Mouse (Mus musculus) lung, postnatal 0 days (tissue): Measurements from ENCODE around the gene Drd5. TPM values are rescaled to one million over a fixed set of nuclear protein-coding genes. Genes with fewer than 3 reads are reported as not detected.

Source experiments
- ATAC-seq: fragments of 200-750 bp; cut with Nextera tagmentation; 2 replicates; pipeline ENCODE4 v1.8.0; 2017; ENCODE audit warnings: moderate library complexity
- DNase-seq: peaks from one replicate; pipeline ENCODE4 v3.0.0-alpha.2; 2016; ENCODE audit warnings: low spot score
- H3K27ac ChIP-seq: fragments of 300-500 bp; sonication (generic); 2 replicates; pipeline ENCODE4 v1.5.1; 2014; ENCODE audit warnings: antibody characterized with exemption, mild to moderate bottlenecking, low read length, mixed read lengths
- H3K27me3 ChIP-seq: fragments of 300-500 bp; sonication (generic); replicated peaks from 2 replicates; pipeline ENCODE4 v1.6.1; 2014; ENCODE audit warnings: low read length, mixed read lengths; ENCODE audit not compliant: insufficient read depth
- H3K36me3 ChIP-seq: fragments of 300-500 bp; sonication (generic); 2 replicates; pipeline ENCODE4 v1.6.1; 2014; ENCODE audit warnings: low read length, mixed read lengths; ENCODE audit not compliant: insufficient read depth
- H3K4me1 ChIP-seq: fragments of 300-500 bp; sonication (generic); 2 replicates; pipeline ENCODE4 v1.6.1; 2014; ENCODE audit warnings: antibody characterized with exemption, low read depth, low read length, mixed read lengths; ENCODE audit not compliant: insufficient read depth
- H3K4me2 ChIP-seq: fragments of 300-500 bp; sonication (generic); replicated peaks from 2 replicates; pipeline ENCODE4 v1.6.1; 2014; ENCODE audit warnings: low read depth, mild to moderate bottlenecking, low read length, moderate library complexity, mixed read lengths
- H3K4me3 ChIP-seq: fragments of 300-500 bp; sonication (generic); 2 replicates; pipeline ENCODE4 v1.5.1; 2014; ENCODE audit warnings: low read depth, low read length
- H3K9ac ChIP-seq: fragments of 300-500 bp; sonication (generic); replicated peaks from 2 replicates; pipeline ENCODE4 v1.6.1; 2014; ENCODE audit warnings: low read depth, mild to moderate bottlenecking
- H3K9me3 ChIP-seq: fragments of 300-500 bp; sonication (generic); 2 replicates; pipeline ENCODE4 v1.6.1; 2016; ENCODE audit warnings: low read length, mixed read lengths
- CTCF ChIP-seq: IDR thresholded peaks from 2 replicates; pipeline ENCODE4 v1.5.1; 2016; ENCODE audit warnings: antibody characterized with exemption, mild to moderate bottlenecking
- EP300 ChIP-seq: IDR thresholded peaks from 2 replicates; pipeline ENCODE4 v1.6.1; 2016; ENCODE audit warnings: antibody characterized with exemption, mild to moderate bottlenecking, control low read depth
- WGBS: fragments of 180-500 bp; shearing (Covaris S2); extraction: QIAGEN DNeasy Blood & Tissue Kit; methylation state at CpG from one replicate; pipeline ENCODE4 v1.1.7; 2014; 5-methylcytosine and 5-hydroxymethylcytosine counted together
- polyA plus RNA-seq: library from polyadenylated mRNA; unstranded; fragments of >200 nt; fragmentation: Nextera tagmentation; extraction: Ambion mirVana; gene quantifications from 2 replicates; pipeline ENCODE4 v1.2.1, GENCODE M21; 2015

The Drd5 gene
- polyA plus RNA-seq, 1 experiment from 2014 or later, result not detected

DNA sequence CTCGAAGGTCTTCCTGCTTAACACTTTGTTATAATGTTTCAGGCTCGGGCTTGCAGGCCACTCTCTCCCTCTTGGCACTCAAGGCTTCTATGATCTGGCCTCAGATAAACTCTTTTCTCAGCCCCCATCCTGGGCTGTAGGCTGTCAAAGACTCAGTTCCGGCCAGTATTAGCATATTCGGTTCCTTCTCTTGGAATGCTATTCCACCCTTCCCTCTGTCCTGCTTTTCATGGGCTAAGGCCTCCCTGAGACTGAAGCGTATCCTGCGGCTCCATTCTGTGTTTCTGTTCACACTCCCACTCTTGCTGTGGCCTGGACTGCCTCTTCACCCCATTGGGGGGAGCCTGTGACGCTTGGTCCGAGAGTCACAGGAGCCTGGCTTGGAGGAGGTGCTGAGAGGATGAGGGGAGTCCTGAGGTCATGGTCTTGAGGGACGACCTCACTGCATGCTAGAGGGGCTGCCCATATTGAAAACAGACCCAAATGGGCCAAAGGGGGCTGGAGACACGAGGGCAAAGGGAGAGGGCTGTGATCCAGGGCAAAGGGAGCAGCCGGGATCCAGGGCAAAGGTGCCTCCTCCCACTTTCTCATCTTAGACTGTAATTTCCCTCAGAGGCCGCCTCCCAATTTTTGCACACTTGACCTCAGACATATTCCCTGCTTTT lies 41.1 kb upstream of the Drd5 start:
- Histone ChIP-seq H3K4me2 (no peak overlapping the region), H3K4me1 (no peaks in the 10 kb centered on the region), H3K9ac (no peak overlapping the region), H3K27me3 (peaks cover 20% of the 10 kb centered on the region), H3K9me3 (no peaks in the 10 kb centered on the region), H3K27ac (no peak overlapping the region), H3K36me3 (no peaks in the 10 kb centered on the region), H3K4me3 (no peak overlapping the region)
- DNase-seq (no peak), ATAC-seq (no peak)
- WGBS, result 13% methylated on average over 12 of the region's 12 CpGs
- TF ChIP-seq CTCF, result no peak
- no peak for TF ChIP-seq EP300

DNA sequence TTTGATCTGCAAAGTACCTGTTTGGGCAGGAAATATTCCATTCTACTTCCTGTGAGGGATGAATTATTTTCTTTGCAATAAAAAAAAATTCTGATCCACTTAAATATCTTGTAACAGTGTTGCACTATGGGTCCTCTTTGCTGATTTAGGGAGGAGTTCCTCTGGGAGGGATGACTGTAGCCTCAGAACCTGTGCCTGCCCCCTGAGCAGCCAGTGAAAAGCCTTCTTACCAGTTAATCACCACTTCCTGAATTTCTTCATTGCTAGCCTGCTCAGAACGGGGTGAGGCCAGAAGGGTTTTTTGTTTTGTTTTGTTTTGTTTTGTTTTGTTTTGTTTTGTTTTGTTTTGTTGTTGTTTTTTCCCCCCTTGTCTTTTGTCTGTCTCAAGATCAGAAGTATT lies 39.1 kb upstream of the Drd5 start:
- no peak overlapping the region for H3K4me2 ChIP-seq
- H3K4me1 ChIP-seq, result no peaks in the 10 kb centered on the region
- no peak for DNase-seq
- H3K27ac ChIP-seq, result no peak overlapping the region
- H3K27me3 ChIP-seq, result peaks cover 20% of the 10 kb centered on the region
- no peak for TF ChIP-seq CTCF
- TF ChIP-seq EP300, result no peak
- ATAC-seq, result no peak
- H3K9ac ChIP-seq, result no peak overlapping the region
- H3K9me3 ChIP-seq, result no peaks in the 10 kb centered on the region
- H3K4me3 ChIP-seq, result no peak overlapping the region
- no peaks in the 10 kb centered on the region for H3K36me3 ChIP-seq
- 32% methylated on average over 1 of the region's 1 CpGs for WGBS

DNA sequence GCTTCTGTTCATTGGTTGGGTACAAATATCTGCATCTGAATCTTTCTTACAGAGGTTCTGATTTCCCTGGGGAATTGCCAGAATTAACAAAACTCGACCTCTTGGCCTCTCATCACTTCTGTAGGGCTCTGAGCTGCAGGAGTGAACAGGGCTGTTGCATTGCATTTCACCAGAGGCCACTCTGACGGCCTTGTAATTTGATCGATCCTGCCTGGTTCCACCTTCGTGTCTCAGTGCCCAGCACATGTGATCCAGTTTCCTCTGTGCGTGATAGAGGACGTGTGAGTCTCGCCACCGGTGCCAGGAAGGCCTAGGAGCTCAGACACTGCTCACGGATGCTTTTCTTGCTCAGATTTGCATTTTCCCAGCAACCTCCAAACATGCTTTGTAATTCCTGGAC lies 33.4 kb upstream of the Drd5 start:
- DNase-seq, result no peak
- H3K4me3 ChIP-seq, result no peak overlapping the region
- H3K27me3 ChIP-seq, result no peaks in the 10 kb centered on the region
- H3K4me1 ChIP-seq, result no peaks in the 10 kb centered on the region
- 50% methylated on average over 9 of the region's 9 CpGs for WGBS
- no peak overlapping the region for H3K4me2 ChIP-seq
- no peak for ATAC-seq
- no peaks in the 10 kb centered on the region for H3K9me3 ChIP-seq
- TF ChIP-seq EP300, result no peak
- TF ChIP-seq CTCF, result no peak
- H3K9ac ChIP-seq, result no peak overlapping the region
- no peak overlapping the region for H3K27ac ChIP-seq
- no peaks in the 10 kb centered on the region for H3K36me3 ChIP-seq

DNA sequence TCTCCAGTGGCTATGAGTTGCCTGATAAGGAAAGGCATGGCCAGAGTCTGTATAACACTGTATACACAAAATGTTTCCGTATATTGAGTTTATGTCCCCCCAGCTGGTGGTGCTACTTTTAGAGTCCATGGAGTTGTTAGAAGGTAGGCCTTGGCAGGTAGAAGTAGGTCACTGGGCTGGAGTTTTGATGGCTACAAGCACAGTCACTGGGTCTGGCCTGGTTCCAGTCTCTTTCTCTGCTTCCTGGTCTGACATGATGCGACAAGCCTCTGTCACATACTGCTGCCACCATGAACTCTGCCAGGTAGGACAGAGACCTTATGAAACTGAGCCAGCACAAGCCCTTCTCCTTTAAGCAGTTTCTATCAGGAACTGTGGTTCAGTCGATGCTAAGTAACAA lies 30.7 kb upstream of the Drd5 start:
- DNase-seq (no peak), ATAC-seq (no peak)
- H3K36me3 ChIP-seq, result no peaks in the 10 kb centered on the region
- H3K4me3 ChIP-seq, result no peak overlapping the region
- no peaks in the 10 kb centered on the region for H3K4me1 ChIP-seq
- no peak overlapping the region for H3K4me2 ChIP-seq
- H3K27me3 ChIP-seq, result no peaks in the 10 kb centered on the region
- 82% methylated on average over 3 of the region's 3 CpGs for WGBS
- H3K27ac ChIP-seq, result no peak overlapping the region
- TF ChIP-seq CTCF (no peak), EP300 (no peak)
- H3K9me3 ChIP-seq, result no peaks in the 10 kb centered on the region
- no peak overlapping the region for H3K9ac ChIP-seq

DNA sequence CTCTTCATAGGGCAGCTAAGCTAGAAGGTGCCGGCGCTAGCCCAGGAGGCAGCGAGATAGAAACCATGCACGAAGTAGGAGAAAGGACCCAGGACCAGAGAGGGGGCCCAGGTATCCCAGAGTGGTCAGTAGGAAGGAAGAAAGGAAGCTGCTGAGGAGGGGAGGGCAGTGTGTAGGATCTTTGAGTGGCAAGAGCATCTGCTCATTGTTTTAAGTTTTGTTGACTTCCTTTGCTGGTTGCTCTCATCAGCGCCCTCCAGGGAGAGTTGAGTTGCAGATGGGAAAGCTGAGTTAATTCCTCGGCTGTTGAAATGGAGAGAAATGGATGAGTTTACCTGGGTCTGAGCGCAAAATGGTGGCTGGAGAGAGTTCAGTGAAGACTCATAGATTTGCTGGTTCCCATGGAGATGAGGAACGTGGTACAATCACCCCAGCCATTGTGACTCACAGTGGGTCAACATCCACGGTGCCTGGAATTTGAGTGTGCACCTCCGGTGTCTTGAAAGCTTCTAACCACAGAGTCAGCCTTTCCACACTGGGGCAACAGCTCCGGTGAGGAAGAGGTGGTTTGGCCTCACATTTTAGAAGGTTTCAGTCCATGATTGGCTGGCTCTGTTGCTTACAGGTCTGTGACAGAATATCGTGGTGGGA lies 17.3 kb upstream of the Drd5 start:
- DNase-seq (no peak), ATAC-seq (no peak)
- H3K4me3 ChIP-seq, result no peak overlapping the region
- H3K27ac ChIP-seq, result no peak overlapping the region
- H3K9me3 ChIP-seq, result no peaks in the 10 kb centered on the region
- H3K4me1 ChIP-seq, result no peaks in the 10 kb centered on the region
- H3K9ac ChIP-seq, result no peak overlapping the region
- H3K27me3 ChIP-seq, result no peaks in the 10 kb centered on the region
- H3K36me3 ChIP-seq, result no peaks in the 10 kb centered on the region
- 86% methylated on average over 12 of the region's 12 CpGs for WGBS
- TF ChIP-seq CTCF (no peak), EP300 (no peak)
- no peak overlapping the region for H3K4me2 ChIP-seq

DNA sequence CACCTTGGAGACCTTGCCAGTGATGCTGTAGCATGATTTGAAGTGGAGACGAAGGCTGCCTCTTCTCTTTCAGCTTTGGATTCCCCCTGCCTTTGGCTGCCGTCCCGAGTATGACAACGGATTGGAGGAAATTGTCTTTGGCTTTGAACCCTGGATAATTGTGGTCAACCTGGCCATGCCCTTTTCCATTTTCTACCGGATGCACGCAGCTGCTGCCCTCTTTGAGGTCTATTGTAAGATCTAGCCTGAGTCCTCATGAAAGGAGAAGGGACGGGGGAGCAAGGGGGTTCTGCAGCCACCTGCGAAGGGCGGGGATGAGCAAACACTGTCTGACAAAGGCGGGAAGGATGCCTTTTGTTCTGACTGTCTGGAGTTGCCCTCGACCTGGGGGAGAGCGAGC lies 16.5 kb upstream of the Drd5 start:
- Histone ChIP-seq H3K36me3 (no peaks in the 10 kb centered on the region), H3K27ac (no peak overlapping the region), H3K4me2 (no peak overlapping the region), H3K9ac (no peak overlapping the region), H3K27me3 (no peaks in the 10 kb centered on the region), H3K4me3 (no peak overlapping the region), H3K4me1 (no peaks in the 10 kb centered on the region), H3K9me3 (no peaks in the 10 kb centered on the region)
- ATAC-seq, result no peak
- 43% methylated on average over 12 of the region's 12 CpGs for WGBS
- TF ChIP-seq CTCF (no peak), EP300 (no peak)
- DNase-seq, result no peak
